Mouse (Mus musculus): Measurements from ENCODE around the gene Nxpe2.

DNA sequence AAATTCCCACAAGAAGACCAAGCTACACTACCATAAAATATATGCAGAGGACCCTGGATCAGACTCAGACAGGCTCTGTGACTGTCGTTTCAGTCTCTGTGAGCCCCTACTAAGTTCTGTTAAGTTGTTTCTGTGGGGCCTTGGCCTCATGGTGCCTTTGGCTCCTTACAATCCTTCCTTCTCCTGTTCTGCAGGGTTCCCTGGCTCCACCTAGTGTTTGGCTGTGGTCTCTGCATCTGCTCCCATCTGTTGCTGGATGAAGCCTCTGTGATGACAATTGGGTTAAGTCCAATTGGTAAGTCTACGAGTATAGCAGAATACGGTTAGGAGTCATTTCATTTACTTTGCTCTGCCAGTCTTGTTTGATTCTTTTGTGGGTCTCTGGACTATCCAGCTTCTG is 1.5 kb upstream of the Nxpe2 start:
- peak; percentile 99 for TF ChIP-seq CTCF (IDR thresholded peaks at IDR 0.05; ENCODE audit: low read depth)
- TF ChIP-seq EP300 (IDR thresholded peaks at IDR 0.05; ENCODE audit: low read depth), result no peak; the same call in 1 of the 2 replicates
